Mouse (Mus musculus) forebrain, embryonic 13.5 days (tissue): Measurements from ENCODE around the gene Otud5. TPM values are rescaled to one million over a fixed set of nuclear protein-coding genes. Genes with fewer than 3 reads are reported as not detected.
"Not testable (repeated sequence)": the region's sequence is repeated elsewhere in the genome, so short reads cannot be mapped to it uniquely, and the experiment has no call there.

ENCODE experiments used
- ATAC-seq: fragments of 200-750 bp; cut with Nextera tagmentation; 2 replicates; pipeline ENCODE4 v1.8.0; 2017
- H3K27ac ChIP-seq: fragments of 300-500 bp; sonication (generic); 2 replicates; pipeline ENCODE4 v1.5.1; 2015; ENCODE audit warnings: inconsistent platforms, mild to moderate bottlenecking, moderate library complexity
- H3K27me3 ChIP-seq: fragments of 300-500 bp; sonication (generic); 2 replicates; pipeline ENCODE4 v1.6.1; 2015; ENCODE audit warnings: mild to moderate bottlenecking, inconsistent platforms
- H3K36me3 ChIP-seq: fragments of 300-500 bp; sonication (generic); 2 replicates; pipeline ENCODE4 v1.6.1; 2015; ENCODE audit warnings: mild to moderate bottlenecking, inconsistent platforms; ENCODE audit not compliant: poor library complexity, severe bottlenecking
- H3K4me1 ChIP-seq: fragments of 300-500 bp; sonication (generic); 2 replicates; pipeline ENCODE4 v1.6.1; 2015; ENCODE audit warnings: inconsistent platforms
- H3K4me2 ChIP-seq: fragments of 300-500 bp; sonication (generic); 2 replicates; pipeline ENCODE4 v1.6.1; 2015; ENCODE audit warnings: inconsistent platforms, mild to moderate bottlenecking, moderate library complexity
- H3K4me3 ChIP-seq: fragments of 300-500 bp; sonication (generic); 2 replicates; pipeline ENCODE4 v1.5.1; 2015; ENCODE audit warnings: mild to moderate bottlenecking, inconsistent platforms
- H3K9ac ChIP-seq: fragments of 300-500 bp; sonication (generic); 2 replicates; pipeline ENCODE4 v1.6.1; 2015; ENCODE audit warnings: mild to moderate bottlenecking, inconsistent platforms
- H3K9me3 ChIP-seq: fragments of 300-500 bp; sonication (generic); replicated peaks from 2 replicates; pipeline ENCODE4 v1.6.1; 2016; ENCODE audit warnings: inconsistent platforms
- WGBS: fragments of 180-500 bp; shearing (Covaris S2); methylation state at CpG from one replicate; pipeline ENCODE4 v1.1.7; 2015; 5-methylcytosine and 5-hydroxymethylcytosine counted together
- polyA plus RNA-seq: library from polyadenylated mRNA; unstranded; fragments of >200 nt; fragmentation: Nextera tagmentation; extraction: Ambion mirVana; gene quantifications from 2 replicates; pipeline ENCODE4 v1.2.1, GENCODE M21; 2015

The Otud5 gene
- 43.9 and 44.9 TPM in 2 replicates for polyA plus RNA-seq

DNA sequence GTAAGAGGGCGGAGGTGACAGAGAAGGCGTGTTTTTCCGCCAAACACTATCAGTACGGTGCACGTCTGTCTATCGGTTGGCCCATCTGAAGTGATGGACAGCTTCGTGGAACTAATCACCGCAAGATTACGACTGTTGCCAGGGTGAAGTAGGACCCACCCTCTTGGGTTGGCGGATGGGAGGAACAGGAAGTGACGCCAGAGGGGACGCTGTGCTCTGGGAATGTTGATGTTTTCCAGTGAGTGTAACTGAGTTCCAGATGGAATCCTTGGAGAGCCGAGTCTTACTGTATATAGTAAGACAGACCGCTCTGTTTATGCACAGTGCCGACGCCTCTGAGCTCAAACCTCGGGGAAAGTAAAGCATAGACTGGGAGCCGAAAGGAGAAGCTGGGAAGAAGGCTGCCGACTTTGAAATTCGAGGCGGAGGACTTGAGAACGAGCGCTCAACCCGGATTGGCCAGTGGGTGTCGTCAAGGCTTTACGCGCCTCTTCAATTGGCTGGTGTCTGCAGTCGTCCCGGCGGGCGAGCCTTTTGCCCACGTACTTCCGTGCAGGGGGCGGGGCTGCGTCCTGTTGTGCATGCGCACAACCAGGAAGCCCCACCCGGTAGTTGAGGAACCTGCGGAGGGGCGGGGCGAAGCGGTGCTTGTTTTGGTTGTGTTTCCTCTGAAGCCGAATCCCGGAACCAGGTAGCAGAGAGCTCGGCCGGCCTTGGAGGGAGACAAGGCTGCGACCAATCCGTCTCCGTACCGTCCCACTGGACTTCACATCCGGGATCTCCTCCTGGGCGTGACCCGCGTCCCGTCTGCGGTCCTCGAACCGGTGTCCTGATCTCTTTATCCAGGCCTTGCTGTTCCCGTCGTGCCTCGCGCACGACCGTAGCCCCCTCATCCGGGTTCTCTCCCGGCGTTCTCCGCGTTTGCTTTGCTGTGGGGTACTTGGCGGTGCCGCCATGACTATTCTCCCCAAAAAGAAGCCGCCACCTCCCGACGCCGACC, at the start of gene Otud5:
Gene Otud5, plus strand, starts transcription at position 202 of the 1,000 bp plus-strand sequence.
- Histone ChIP-seq H3K4me1 (peaks cover 21% of the 10 kb centered on the region), H3K27ac (peak within 1 kb of the TSS; percentile 85)

GRCm38 (mm10) chrX:7793361-7793760, 47.8 kb upstream of the Otud5 start:
- no peak overlapping the region for H3K9ac ChIP-seq
- H3K4me2 ChIP-seq: no peak overlapping the region
- H3K27me3 ChIP-seq: no peaks in the 10 kb centered on the region
- no peak for ATAC-seq
- H3K27ac ChIP-seq: no peak overlapping the region
- no peaks in the 10 kb centered on the region for H3K36me3 ChIP-seq
- H3K4me3 ChIP-seq: no peak overlapping the region
- no peaks in the 10 kb centered on the region; the same call in 1 of the 2 replicates for H3K9me3 ChIP-seq
- peaks cover 14% of the 10 kb centered on the region; the same call in 1 of the 2 replicates for H3K4me1 ChIP-seq
- WGBS: 44% methylated on average over 3 of the region's 3 CpGs

More for the DNA sequence above, at the start of gene Otud5:
- peak within 1 kb of the TSS; percentile 77 for H3K4me2 ChIP-seq
- no peaks in the 10 kb centered on the region for H3K27me3 ChIP-seq
- H3K36me3 ChIP-seq: no peaks in the 10 kb centered on the region
- H3K4me3 ChIP-seq: peak within 1 kb of the TSS; percentile 75
- no peaks in the 10 kb centered on the region for H3K9me3 ChIP-seq
- peak; percentile 99 for ATAC-seq
- WGBS: 15% methylated on average over 71 of the region's 74 CpGs
- peak within 1 kb of the TSS; percentile 84 for H3K9ac ChIP-seq

DNA sequence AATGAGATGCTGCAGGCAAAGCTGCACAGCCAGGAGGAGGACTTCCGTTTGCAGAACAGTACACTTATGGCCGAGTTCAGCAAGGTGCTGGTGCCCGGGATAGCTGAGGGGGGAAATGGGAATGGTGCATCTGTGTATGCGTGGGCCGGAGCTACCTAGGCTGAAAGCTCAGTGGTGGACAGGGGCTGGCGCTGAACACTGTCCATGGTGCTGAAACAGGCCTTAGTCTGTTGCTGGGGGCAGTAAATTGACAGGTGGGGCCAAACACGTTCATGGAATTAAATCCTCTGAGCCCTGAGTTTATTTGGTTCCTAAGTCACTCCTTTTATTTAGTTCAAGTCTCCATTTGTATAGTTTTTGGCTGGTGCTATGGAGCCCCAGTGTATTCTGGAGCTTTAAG, 46.1 kb upstream of the Otud5 start:
- Histone ChIP-seq H3K4me3 (no peak overlapping the region), H3K36me3 (peaks cover 10% of the 10 kb centered on the region), H3K27me3 (no peaks in the 10 kb centered on the region), H3K9ac (no peak overlapping the region), H3K9me3 (no peaks in the 10 kb centered on the region; the same call in 1 of the 2 replicates), H3K4me1 (peaks cover 14% of the 10 kb centered on the region; the same call in 1 of the 2 replicates), H3K4me2 (no peak overlapping the region), H3K27ac (no peak overlapping the region)
- 43% methylated on average over 7 of the region's 7 CpGs for WGBS
- ATAC-seq: no peak

DNA sequence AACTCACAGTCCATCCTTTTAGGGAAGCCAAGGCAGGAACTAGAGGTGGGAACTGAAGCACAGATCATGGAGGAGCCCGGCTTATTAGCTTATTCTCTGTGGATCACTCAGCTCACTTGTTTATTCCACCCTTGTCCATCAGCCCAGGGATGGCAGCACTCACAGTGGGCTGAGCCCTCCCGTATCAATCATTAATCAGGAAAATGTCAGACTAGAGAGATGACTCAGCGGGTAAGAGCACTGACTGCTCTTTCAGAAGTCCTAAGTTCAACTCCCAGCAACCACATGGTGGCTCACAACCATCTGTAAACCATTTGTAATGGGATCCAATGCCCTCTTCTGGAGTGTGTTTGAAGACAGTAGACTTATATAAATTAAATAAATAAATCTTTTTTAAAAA, 43.8 kb upstream of the Otud5 start:
- ATAC-seq: no peak
- 83% methylated on average over 3 of the region's 3 CpGs for WGBS
- H3K4me2 ChIP-seq: no peak overlapping the region

GRCm38 (mm10) chrX:7802157-7802556, 39.0 kb upstream of the Otud5 start:
- 94% methylated on average over 2 of the region's 2 CpGs for WGBS
- not testable (repeated sequence) for ATAC-seq, H3K27ac ChIP-seq

More for the DNA sequence above, 43.8 kb upstream of the Otud5 start:
- Histone ChIP-seq H3K36me3 (peaks cover 22% of the 10 kb centered on the region), H3K9me3 (no peaks in the 10 kb centered on the region; the same call in 1 of the 2 replicates), H3K4me1 (no peaks in the 10 kb centered on the region), H3K27me3 (no peaks in the 10 kb centered on the region), H3K27ac (no peak overlapping the region), H3K4me3 (no peak overlapping the region), H3K9ac (no peak overlapping the region)

DNA sequence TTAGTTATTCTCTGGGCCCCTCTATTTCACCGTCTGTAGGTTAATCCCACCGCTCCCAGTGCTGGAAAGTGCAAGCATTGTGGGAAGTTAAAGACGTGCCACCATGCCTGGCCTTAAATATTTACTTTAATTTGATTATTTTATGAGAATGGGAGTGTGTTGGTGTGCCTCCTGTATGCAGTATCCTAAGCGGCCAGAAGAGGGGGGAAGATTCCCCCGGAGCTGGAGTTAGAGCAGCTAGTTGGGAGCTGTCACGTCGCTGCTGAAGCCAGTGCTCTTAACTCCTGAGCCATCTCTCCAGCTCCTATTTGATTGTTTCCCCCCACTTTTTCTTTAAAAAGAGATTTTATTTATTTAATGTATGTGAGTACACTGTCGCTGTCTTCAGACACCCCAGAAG, 26.1 kb upstream of the Otud5 start:
- H3K4me1 ChIP-seq: not testable (repeated sequence)
- H3K36me3 ChIP-seq: peaks cover 83% of the 10 kb centered on the region

More at GRCm38 (mm10) chrX:7802157-7802556, 39.0 kb upstream of the Otud5 start:
- H3K36me3 ChIP-seq: peaks cover 58% of the 10 kb centered on the region
- not testable (repeated sequence) for H3K9me3 ChIP-seq, H3K4me3 ChIP-seq, H3K27me3 ChIP-seq, H3K4me1 ChIP-seq, H3K4me2 ChIP-seq, H3K9ac ChIP-seq

GRCm38 (mm10) chrX:7821865-7822779, 19.0 kb upstream of the Otud5 start, which contains the start of gene Kcnd1:
Kcnd1 (plus strand) TSS chrX:7822289.
- peak within 1 kb of the TSS; percentile 58 for H3K4me2 ChIP-seq
- no peaks in the 10 kb centered on the region for H3K4me1 ChIP-seq
- peak within 1 kb of the TSS; percentile 40 for H3K9ac ChIP-seq
- no peaks in the 10 kb centered on the region for H3K9me3 ChIP-seq
- no peak within 1 kb of the TSS for H3K27ac ChIP-seq
- ATAC-seq: peak; percentile 74
- WGBS: 19% methylated on average over 16 of the region's 24 CpGs
- H3K27me3 ChIP-seq: no peaks in the 10 kb centered on the region
- peaks cover 26% of the 10 kb centered on the region for H3K36me3 ChIP-seq
- H3K4me3 ChIP-seq: peak within 1 kb of the TSS; percentile 33

More for the DNA sequence above, 26.1 kb upstream of the Otud5 start:
- not testable (repeated sequence) for H3K4me3 ChIP-seq, H3K9me3 ChIP-seq, H3K4me2 ChIP-seq, H3K27me3 ChIP-seq, ATAC-seq, H3K9ac ChIP-seq, H3K27ac ChIP-seq
- WGBS: 50% methylated on average over 8 of the region's 8 CpGs

GRCm38 (mm10) chrX:7837146-7837545, 4.0 kb upstream of the Otud5 start:
- Histone ChIP-seq H3K4me1 (no peaks in the 10 kb centered on the region), H3K9ac (no peak overlapping the region), H3K4me3 (no peak overlapping the region), H3K9me3 (no peaks in the 10 kb centered on the region), H3K4me2 (no peak overlapping the region), H3K27ac (no peak overlapping the region), H3K27me3 (no peaks in the 10 kb centered on the region), H3K36me3 (no peaks in the 10 kb centered on the region)
- 100% methylated on average over 1 of the region's 1 CpGs for WGBS
- no peak for ATAC-seq

GRCm38 (mm10) chrX:7840842-7841162, 362 bp upstream of the Otud5 start:
- H3K9me3 ChIP-seq: no peaks in the 10 kb centered on the region
- H3K27ac ChIP-seq: no peak overlapping the region
- H3K9ac ChIP-seq: no peak overlapping the region
- WGBS: 19% methylated on average over 7 of the region's 7 CpGs
- no peaks in the 10 kb centered on the region for H3K27me3 ChIP-seq
- H3K4me2 ChIP-seq: peak overlapping the region; percentile 51
- H3K4me1 ChIP-seq: peaks cover 21% of the 10 kb centered on the region
- ATAC-seq: no peak; the same call in 1 of the 2 replicates
- no peaks in the 10 kb centered on the region for H3K36me3 ChIP-seq
- peak overlapping the region; percentile 75 for H3K4me3 ChIP-seq

- peak overlapping the region; percentile 85 for H3K27ac ChIP-seq
- ATAC-seq: no peak
These were observed 1.2 kb downstream of the Otud5 start for GRCm38 (mm10) chrX:7842318-7842717.

GRCm38 (mm10) chrX:7847845-7848244, 6.7 kb downstream of the Otud5 start:
- no peak overlapping the region for H3K9ac ChIP-seq
- no peak for ATAC-seq
- H3K4me1 ChIP-seq: peaks cover 18% of the 10 kb centered on the region
- H3K27me3 ChIP-seq: no peaks in the 10 kb centered on the region
- 0 out of 2 replicates have a peak, but pooled peaks cover 9% of the 10 kb centered on the region for H3K36me3 ChIP-seq
- WGBS: 79% methylated on average over 2 of the region's 2 CpGs
- no peak overlapping the region for H3K4me2 ChIP-seq
- no peak overlapping the region for H3K4me3 ChIP-seq
- H3K27ac ChIP-seq: no peak overlapping the region
- H3K9me3 ChIP-seq: no peaks in the 10 kb centered on the region

More at GRCm38 (mm10) chrX:7842318-7842717, 1.2 kb downstream of the Otud5 start:
- no peaks in the 10 kb centered on the region for H3K27me3 ChIP-seq
- 30% methylated on average over 26 of the region's 42 CpGs for WGBS
- H3K36me3 ChIP-seq: no peaks in the 10 kb centered on the region
- peaks cover 21% of the 10 kb centered on the region for H3K4me1 ChIP-seq
- H3K4me3 ChIP-seq: peak overlapping the region; percentile 75
- peak overlapping the region; percentile 77 for H3K4me2 ChIP-seq
- H3K9me3 ChIP-seq: no peaks in the 10 kb centered on the region
- peak overlapping the region; percentile 84 for H3K9ac ChIP-seq
